Mouse (Mus musculus) midbrain, embryonic 10.5 days (tissue): Measurements from ENCODE around the gene Mamdc2. TPM values are rescaled to one million over a fixed set of nuclear protein-coding genes. Genes with fewer than 3 reads are reported as not detected.
A peak's percentile ranks its signal among the peaks of the same experiment; 100 is the strongest.

Experiments used
- DNase-seq: peaks from one replicate; pipeline ENCODE4 v3.0.0-alpha.2; 2017; ENCODE audit warnings: low spot score
- H3K27ac ChIP-seq: fragments of 300-500 bp; sonication (generic); replicated peaks from 2 replicates; pipeline ENCODE4 v1.5.1; 2016; ENCODE audit warnings: mild to moderate bottlenecking
- H3K27me3 ChIP-seq: fragments of 300-500 bp; sonication (generic); 2 replicates; pipeline ENCODE4 v1.6.1; 2016; ENCODE audit warnings: low read depth, mild to moderate bottlenecking; ENCODE audit not compliant: poor library complexity, severe bottlenecking
- H3K36me3 ChIP-seq: fragments of 300-500 bp; sonication (generic); 2 replicates; pipeline ENCODE4 v1.6.1; 2016; ENCODE audit warnings: mild to moderate bottlenecking, moderate library complexity
- H3K4me1 ChIP-seq: fragments of 300-500 bp; sonication (generic); 2 replicates; pipeline ENCODE4 v1.6.1; 2016
- H3K4me3 ChIP-seq: fragments of 300-500 bp; sonication (generic); 2 replicates; pipeline ENCODE4 v1.5.1; 2016; ENCODE audit warnings: mild to moderate bottlenecking, moderate library complexity
- H3K9me3 ChIP-seq: fragments of 300-500 bp; sonication (generic); replicated peaks from 2 replicates; pipeline ENCODE4 v1.6.1; 2016; ENCODE audit warnings: mild to moderate bottlenecking
- WGBS: fragments of 180-500 bp; shearing (Covaris S2); methylation state at CpG from one replicate; pipeline ENCODE4 v1.1.7; 2016; 5-methylcytosine and 5-hydroxymethylcytosine counted together
- polyA plus RNA-seq: library from polyadenylated mRNA; unstranded; fragments of >200 nt; fragmentation: Nextera tagmentation; extraction: Ambion mirVana; gene quantifications from 2 replicates; pipeline ENCODE4 v1.2.1, GENCODE M21; 2016

Gene Mamdc2
- polyA plus RNA-seq, 1 experiment from 2014 or later = 1.0 TPM

DNA sequence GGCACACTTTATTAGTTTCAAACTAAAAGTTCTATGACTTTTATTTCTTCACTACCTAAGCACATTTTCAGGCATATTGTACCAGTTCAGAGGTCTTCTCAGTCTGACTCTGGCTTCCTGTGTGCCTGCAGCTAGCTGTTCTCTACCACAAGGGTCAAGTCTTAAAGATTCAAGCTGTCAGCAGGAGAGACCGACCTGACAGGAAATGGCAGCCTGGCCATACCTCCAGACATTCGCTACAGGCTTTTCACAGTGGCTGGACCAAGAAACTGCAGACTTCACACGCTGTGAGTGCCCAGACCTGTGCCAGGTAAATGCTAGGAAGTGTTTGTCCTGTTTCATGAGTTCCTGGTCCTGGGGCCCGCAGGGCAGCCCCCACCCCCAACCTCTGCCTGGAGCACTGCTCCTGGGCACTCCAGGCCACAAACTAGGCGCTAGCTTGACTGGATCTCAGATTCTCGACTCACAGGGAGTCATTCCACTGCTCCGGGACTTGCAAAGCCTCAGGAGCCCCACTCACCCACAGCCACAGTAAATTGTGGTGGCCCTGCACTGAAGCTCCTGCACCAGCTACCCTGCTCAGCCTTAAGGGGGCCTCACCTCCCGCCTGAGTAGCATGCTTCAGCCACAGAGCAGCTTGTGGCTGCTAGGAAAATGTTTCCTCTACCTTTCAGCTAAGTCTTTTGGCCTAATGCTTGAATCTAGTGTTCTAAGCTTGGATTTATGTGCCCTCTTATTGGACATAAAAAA, 166.2 kb downstream of the Mamdc2 start:
- Histone ChIP-seq H3K36me3 (no peaks in the 10 kb centered on the region), H3K4me1 (peaks cover 6% of the 10 kb centered on the region; the same call in 1 of the 2 replicates), H3K4me3 (no peak overlapping the region), H3K27me3 (no peaks in the 10 kb centered on the region), H3K27ac (no peak overlapping the region), H3K9me3 (0 out of 2 replicates have a peak, but pooled peaks cover 3% of the 10 kb centered on the region)
- DNase-seq = no peak
- WGBS = 47% methylated on average over 8 of the region's 8 CpGs

DNA sequence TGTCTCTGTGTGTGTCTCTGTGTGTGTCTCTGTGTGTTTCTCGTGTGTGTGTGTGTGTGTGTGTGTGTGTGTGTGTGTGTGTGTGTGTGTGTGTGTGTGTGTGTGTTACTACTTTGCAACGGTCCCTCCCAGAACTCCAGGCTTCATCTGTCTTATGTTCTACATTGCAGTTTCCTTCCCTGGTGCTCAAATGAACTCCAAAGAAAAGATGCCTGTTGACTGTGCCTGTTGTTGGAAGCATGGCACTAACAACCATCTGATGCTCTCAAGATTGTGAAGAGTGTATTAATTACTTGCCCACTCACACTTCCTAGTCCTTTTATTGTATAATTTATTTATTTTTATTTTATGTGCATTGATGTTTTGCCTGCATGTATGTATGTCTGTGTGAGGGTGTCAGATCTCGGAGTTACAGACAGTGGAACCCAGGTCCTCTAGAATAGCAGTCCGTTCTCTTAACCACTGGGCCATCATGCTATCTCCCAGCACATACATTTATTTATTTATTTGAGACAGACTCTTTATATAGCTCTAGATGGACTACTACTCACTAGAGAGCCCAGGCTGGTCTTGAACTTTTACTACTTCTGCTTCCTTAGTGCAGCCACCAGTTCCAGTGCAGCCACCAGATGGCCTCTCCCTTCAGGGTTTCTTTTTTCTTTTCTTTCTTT, 174.1 kb downstream of the Mamdc2 start:
- Histone ChIP-seq H3K36me3 (peaks cover 12% of the 10 kb centered on the region), H3K4me3 (peak overlapping the region; percentile 94), H3K27me3 (no peaks in the 10 kb centered on the region), H3K9me3 (no peaks in the 10 kb centered on the region), H3K4me1 (peaks cover 20% of the 10 kb centered on the region), H3K27ac (peak overlapping the region; percentile 94)
- no peak for DNase-seq
- 59% methylated on average over 4 of the region's 4 CpGs for WGBS

DNA sequence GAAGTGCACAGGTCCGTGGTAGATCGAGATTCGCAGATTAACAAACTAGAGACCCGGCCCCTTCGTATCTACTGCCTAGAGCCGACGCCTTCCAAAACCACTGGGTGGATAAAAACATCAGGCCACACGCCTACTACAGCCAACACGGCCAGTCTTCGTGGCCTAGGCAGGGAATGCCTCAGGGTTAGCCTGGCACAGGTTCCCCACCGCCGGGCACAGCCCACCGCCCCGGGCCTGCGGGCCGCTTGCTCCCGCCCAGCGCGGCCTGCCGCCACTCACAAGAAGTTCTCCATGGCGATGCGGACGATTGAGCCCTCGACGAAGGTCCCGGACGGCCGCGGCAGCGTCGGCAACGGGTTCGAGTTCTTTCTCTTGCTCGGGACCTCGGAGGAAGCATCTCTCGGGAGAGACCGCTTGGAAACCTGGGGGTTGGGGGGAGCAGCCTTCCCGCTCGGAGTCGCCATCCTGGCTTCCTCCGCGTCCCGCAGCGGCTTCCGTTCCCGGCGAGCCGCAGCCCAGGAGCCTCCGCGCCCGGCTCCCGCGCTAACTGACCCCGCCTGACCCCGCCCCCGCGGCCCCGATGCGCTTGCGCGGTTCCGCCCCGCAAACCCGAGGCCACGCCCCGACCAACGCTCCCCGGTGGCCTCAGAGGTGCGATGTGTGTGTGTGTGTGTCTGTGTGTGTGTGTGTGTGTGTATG, 174.7 kb downstream of the Mamdc2 start, which contains the start of gene Smc5:
Gene Smc5, minus strand, starts transcription at position 543 of the 699 bp plus-strand sequence.
- Histone ChIP-seq H3K4me1 (peaks cover 20% of the 10 kb centered on the region), H3K9me3 (no peaks in the 10 kb centered on the region), H3K36me3 (peaks cover 18% of the 10 kb centered on the region), H3K27me3 (no peaks in the 10 kb centered on the region), H3K27ac (peak within 1 kb of the TSS; percentile 94), H3K4me3 (peak within 1 kb of the TSS; percentile 94)
- DNase-seq = peak; percentile 90
- 0% methylated on average over 69 of the region's 69 CpGs for WGBS

DNA sequence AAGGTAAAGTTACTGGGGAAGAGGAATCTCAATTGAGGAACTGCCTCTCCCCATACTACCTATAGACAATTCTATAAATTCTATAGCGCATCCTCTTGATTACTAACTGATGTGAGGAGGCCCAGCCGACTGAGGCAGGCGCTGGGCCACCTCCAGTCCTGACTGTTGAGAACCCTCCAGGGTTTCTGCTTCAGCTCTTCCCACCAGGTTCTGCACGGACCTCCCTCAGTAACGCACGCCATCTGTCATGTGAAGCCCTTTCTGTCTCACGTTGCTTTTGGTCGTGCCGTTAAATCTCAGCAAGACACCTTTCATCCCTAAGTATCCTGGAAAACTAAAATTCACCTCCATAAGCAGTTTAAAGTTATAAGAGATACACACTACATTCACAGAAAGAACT, 191.5 kb downstream of the Mamdc2 start:
- Histone ChIP-seq H3K27me3 (no peaks in the 10 kb centered on the region), H3K4me1 (no peaks in the 10 kb centered on the region), H3K27ac (no peak overlapping the region), H3K9me3 (no peaks in the 10 kb centered on the region), H3K4me3 (no peak overlapping the region), H3K36me3 (peaks cover 99% of the 10 kb centered on the region)
- WGBS = 94% methylated on average over 9 of the region's 9 CpGs
- no peak for DNase-seq

Other genes starting within 250 kb of the Mamdc2 start
- gene Smc5, start 174.5 kb downstream of the Mamdc2 start, polyA plus RNA-seq = 46.3 and 46.6 TPM in 2 replicates
- gene 1700028P14Rik, start 204.4 kb upstream of the Mamdc2 start, polyA plus RNA-seq = 0.14 TPM in 1 of 2 replicates, not detected in the other
- gene Ptar1, start 239.0 kb upstream of the Mamdc2 start, polyA plus RNA-seq = 7.9 and 8.4 TPM in 2 replicates